Mouse (Mus musculus) hindbrain, embryonic 13.5 days (tissue): ENCODE measurements at regions not wholly inside any gene's neighbourhood (a gene's known extent, or its start where the extent isn't known, plus 50 kb on each side); places are given as distances from the start of the nearest gene placed in this dataset.
"Not testable (repeated sequence)": the region's sequence is repeated elsewhere in the genome, so short reads cannot be mapped to it uniquely, and the experiment has no call there.

Experiments
- ATAC-seq: fragments of 200-750 bp; cut with Nextera tagmentation; 2 replicates; pipeline ENCODE4 v1.8.0; 2017; ENCODE audit warnings: moderate TSS enrichment; ENCODE audit not compliant: low FRiP score
- H3K27ac ChIP-seq: fragments of 300-500 bp; sonication (generic); 2 replicates; pipeline ENCODE4 v1.5.1; 2015; ENCODE audit warnings: inconsistent platforms, mild to moderate bottlenecking, moderate library complexity
- H3K27me3 ChIP-seq: fragments of 300-500 bp; sonication (generic); 2 replicates; pipeline ENCODE4 v1.6.1; 2015; ENCODE audit warnings: mild to moderate bottlenecking, inconsistent platforms
- H3K36me3 ChIP-seq: fragments of 300-500 bp; sonication (generic); 2 replicates; pipeline ENCODE4 v1.6.1; 2015; ENCODE audit warnings: mild to moderate bottlenecking, inconsistent platforms
- H3K4me1 ChIP-seq: fragments of 300-500 bp; sonication (generic); replicated peaks from 2 replicates; pipeline ENCODE4 v1.6.1; 2015; ENCODE audit warnings: inconsistent platforms
- H3K4me2 ChIP-seq: fragments of 300-500 bp; sonication (generic); 2 replicates; pipeline ENCODE4 v1.6.1; 2015; ENCODE audit warnings: inconsistent platforms, mild to moderate bottlenecking, moderate library complexity
- H3K4me3 ChIP-seq: fragments of 300-500 bp; sonication (generic); 2 replicates; pipeline ENCODE4 v1.5.1; 2015; ENCODE audit warnings: mild to moderate bottlenecking, inconsistent platforms
- H3K9ac ChIP-seq: fragments of 300-500 bp; sonication (generic); 2 replicates; pipeline ENCODE4 v1.6.1; 2015; ENCODE audit warnings: mild to moderate bottlenecking, inconsistent platforms
- H3K9me3 ChIP-seq: fragments of 300-500 bp; sonication (generic); 2 replicates; pipeline ENCODE4 v1.6.1; 2016; ENCODE audit warnings: inconsistent platforms
- WGBS: fragments of 180-500 bp; shearing (Covaris S2); methylation state at CpG from one replicate; pipeline ENCODE4 v1.1.7; 2015; 5-methylcytosine and 5-hydroxymethylcytosine counted together

DNA sequence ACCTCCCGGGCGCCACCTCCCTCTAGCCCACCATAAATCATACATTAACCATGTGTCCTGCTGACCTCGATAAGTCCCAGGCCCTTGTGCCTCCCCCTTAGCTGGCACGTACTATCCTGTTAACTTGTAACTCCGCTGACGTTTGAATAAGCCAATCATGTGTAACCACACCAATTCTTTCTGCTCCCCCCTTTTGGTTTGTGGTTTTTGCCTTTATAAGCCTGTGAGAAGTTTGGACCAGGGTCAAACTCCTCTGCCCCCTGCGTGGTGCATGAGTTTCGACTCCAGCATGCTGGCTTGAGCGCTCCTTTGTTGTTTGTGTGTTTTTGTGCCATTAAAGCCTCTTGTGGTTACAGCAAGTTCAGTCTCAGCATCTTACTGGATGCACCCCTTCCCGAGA, 138.4 kb upstream of the Samt2 start:
- WGBS = 89% methylated on average over 10 of the region's 10 CpGs
- H3K27me3 ChIP-seq, H3K9me3 ChIP-seq, H3K9ac ChIP-seq, H3K4me3 ChIP-seq, ATAC-seq, H3K36me3 ChIP-seq, H3K4me1 ChIP-seq, H3K4me2 ChIP-seq, H3K27ac ChIP-seq: not testable (repeated sequence)

- H3K27me3 ChIP-seq = no peaks in the 10 kb centered on the region
- H3K9me3 ChIP-seq = no peaks in the 10 kb centered on the region
- H3K27ac ChIP-seq = peak overlapping the region; percentile 30; the same call in 1 of the 2 replicates
- peak overlapping the region; percentile 61 for H3K9ac ChIP-seq
- peak overlapping the region; percentile 51 for H3K4me2 ChIP-seq
- peak; percentile 82 for ATAC-seq
- no peaks in the 10 kb centered on the region for H3K4me1 ChIP-seq
- peak overlapping the region; percentile 41 for H3K4me3 ChIP-seq
- H3K36me3 ChIP-seq = no peaks in the 10 kb centered on the region
- 45% methylated on average over 22 of the region's 27 CpGs for WGBS
Measured at GRCm38 (mm10) chrX:154713641-154714255, 134.6 kb upstream of the Samt2 start.

- ATAC-seq, H3K4me3 ChIP-seq, H3K4me2 ChIP-seq, H3K9me3 ChIP-seq, H3K9ac ChIP-seq, H3K36me3 ChIP-seq, H3K27me3 ChIP-seq, H3K27ac ChIP-seq, H3K4me1 ChIP-seq: not testable (repeated sequence)
- whole genome bisulfite sequencing = 90% methylated on average over 8 of the region's 8 CpGs
Measured at GRCm38 (mm10) chrX:154712576-154712975, 133.4 kb upstream of the Samt2 start.

DNA sequence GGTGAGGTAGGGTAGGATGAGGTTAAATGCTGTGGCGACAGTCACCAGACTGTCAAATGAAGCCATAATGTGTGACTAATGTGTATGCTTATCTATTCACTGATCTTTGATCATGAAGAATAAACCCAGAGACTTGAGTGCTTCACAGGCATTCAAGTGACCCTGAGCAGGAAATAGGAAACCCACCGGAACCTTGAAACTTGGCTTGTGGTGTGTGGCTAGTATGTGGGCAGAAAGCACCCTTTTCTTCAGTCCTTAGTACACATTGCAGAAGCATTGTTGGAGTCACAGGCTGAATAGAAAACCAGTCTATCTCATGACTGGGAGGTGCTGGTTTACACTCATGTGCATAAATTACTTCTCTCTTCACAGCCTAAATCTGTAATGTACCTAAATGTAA, 91.4 kb upstream of the Samt2 start:
- H3K27ac ChIP-seq, H3K27me3 ChIP-seq, H3K4me3 ChIP-seq, H3K9me3 ChIP-seq, H3K4me1 ChIP-seq, H3K4me2 ChIP-seq, H3K36me3 ChIP-seq, ATAC-seq, H3K9ac ChIP-seq: not testable (repeated sequence)
- 94% methylated on average over 1 of the region's 2 CpGs for WGBS
